Mouse (Mus musculus) heart, adult 2 months (tissue): ENCODE measurements around the gene Adam15. TPM values are rescaled to one million over a fixed set of nuclear protein-coding genes. Genes with fewer than 3 reads are reported as not detected.

Experiments
- DNase-seq, 2 experiments: peaks; one replicate each; pipeline ENCODE4 v3.0.0; 2021
- H3K27ac ChIP-seq: fragments of 200-600 bp; 2 replicates; pipeline ENCODE4 v1.8.1; 2022
- H3K27me3 ChIP-seq: fragments of 200-500 bp; 2 replicates; pipeline ENCODE4 v1.6.1; 2012; ENCODE audit warnings: mild to moderate bottlenecking, low read length, inconsistent platforms, mixed read lengths; ENCODE audit not compliant: control insufficient read depth, insufficient read depth
- H3K36me3 ChIP-seq: fragments of 200-500 bp; 2 replicates; pipeline ENCODE4 v1.6.1; 2012; ENCODE audit warnings: low read length, inconsistent platforms; ENCODE audit not compliant: control insufficient read depth, insufficient read depth
- H3K4me1 ChIP-seq: fragments of 200-500 bp; 2 replicates; pipeline ENCODE4 v1.6.1; 2011; ENCODE audit warnings: low read length; ENCODE audit not compliant: control insufficient read depth, insufficient read depth
- H3K4me3 ChIP-seq: fragments of 200-600 bp; 2 replicates; pipeline ENCODE4 v1.8.1; 2022
- H3K79me2 ChIP-seq: fragments of 200-500 bp; replicated peaks from 2 replicates; pipeline ENCODE4 v1.6.1; 2012; ENCODE audit warnings: mild to moderate bottlenecking, inconsistent platforms, low read length, moderate library complexity, mixed read lengths; ENCODE audit not compliant: control insufficient read depth, insufficient read depth
- H3K9ac ChIP-seq: fragments of 200-500 bp; 2 replicates; pipeline ENCODE4 v1.6.1; 2012; ENCODE audit warnings: low read depth, mild to moderate bottlenecking, control low read depth, inconsistent platforms, low read length, mixed read lengths
- CTCF ChIP-seq: fragments of 200-600 bp; IDR thresholded peaks from 2 replicates; pipeline ENCODE4 v1.8.1; 2022; ENCODE audit warnings: antibody characterized with exemption, mild to moderate bottlenecking, moderate library complexity
- EP300 ChIP-seq: fragments of 200-500 bp; IDR thresholded peaks from 2 replicates; pipeline ENCODE4 v1.6.1; 2011; ENCODE audit warnings: low read depth, low read length, control low read depth; ENCODE audit not compliant: insufficient read depth
- POLR2A ChIP-seq: fragments of 200-500 bp; IDR thresholded peaks from 2 replicates; pipeline ENCODE4 v1.6.1; 2011; ENCODE audit warnings: mild to moderate bottlenecking, low read depth, low read length, control low read depth; ENCODE audit not compliant: insufficient read depth
- WGBS: fragments of 180-500 bp; shearing (Covaris S2); methylation state at CpG from one replicate; pipeline ENCODE4 v1.1.7; 2018; 5-methylcytosine and 5-hydroxymethylcytosine counted together
- intact Hi-C: fragments of 180-260 bp; cut with DNase I; formaldehyde crosslinking; loops from one replicate; pipeline ENCODE4 v1.15.1; 2025
- polyA plus RNA-seq: library from polyadenylated mRNA; depleted of rRNA; stranded (reverse); fragments of >200 nt; gene quantifications from 2 replicates; pipeline ENCODE4 v1.2.3, GENCODE M21; 2012
- total RNA-seq, 2 experiments: library from RNA; stranded (reverse); gene quantifications; 2 replicates each; pipeline ENCODE4 v1.2.3; 2021

Adam15 gene
- total and polyA plus RNA-seq, 3 experiments, result 56.8 to 95.7 (median 59.2) TPM

GRCm38 (mm10) chr3:89385451-89385850 is 35.7 kb upstream of the Adam15 start:
- intact Hi-C loops, result no loop called here
- Histone ChIP-seq H3K27me3 (no peaks in the 10 kb centered on the region), H3K36me3 (no peaks in the 10 kb centered on the region), H3K79me2 (no peaks in the 10 kb centered on the region; the same call in 1 of the 2 replicates), H3K4me3 (no peak overlapping the region), H3K4me1 (peaks cover 10% of the 10 kb centered on the region), H3K27ac (no peak overlapping the region), H3K9ac (no peak overlapping the region)
- WGBS, result 67% methylated on average over 11 of the region's 11 CpGs
- TF ChIP-seq POLR2A, result no peak
- no peak for TF ChIP-seq CTCF
- TF ChIP-seq EP300, result no peak
- no peak for DNase-seq

GRCm38 (mm10) chr3:89384331-89385076 is 34.7 kb upstream of the Adam15 start:
- H3K27ac ChIP-seq, result no peak overlapping the region
- no peak for TF ChIP-seq CTCF
- TF ChIP-seq EP300, result no peak
- no peak for TF ChIP-seq POLR2A
- intact Hi-C loops, result no loop called here
- no peaks in the 10 kb centered on the region for H3K36me3 ChIP-seq
- H3K4me1 ChIP-seq, result peaks cover 7% of the 10 kb centered on the region
- no peaks in the 10 kb centered on the region; the same call in 1 of the 2 replicates for H3K79me2 ChIP-seq
- no peak overlapping the region for H3K9ac ChIP-seq
- 81% methylated on average over 12 of the region's 12 CpGs for WGBS
- H3K4me3 ChIP-seq, result no peak overlapping the region
- no peak for DNase-seq
- no peaks in the 10 kb centered on the region for H3K27me3 ChIP-seq

GRCm38 (mm10) chr3:89383651-89384255 is 34.0 kb upstream of the Adam15 start:
- no peak overlapping the region for H3K9ac ChIP-seq
- no peaks in the 10 kb centered on the region for H3K27me3 ChIP-seq
- H3K27ac ChIP-seq, result no peak overlapping the region
- WGBS, result 78% methylated on average over 5 of the region's 5 CpGs
- no peak overlapping the region for H3K4me3 ChIP-seq
- peaks cover 5% of the 10 kb centered on the region for H3K4me1 ChIP-seq
- no peak for DNase-seq
- no peaks in the 10 kb centered on the region; the same call in 1 of the 2 replicates for H3K79me2 ChIP-seq
- TF ChIP-seq POLR2A, result no peak
- no peak for TF ChIP-seq CTCF
- TF ChIP-seq EP300, result no peak
- H3K36me3 ChIP-seq, result no peaks in the 10 kb centered on the region
- intact Hi-C loops, result no loop called here

- H3K9ac ChIP-seq, result no peak overlapping the region
- H3K4me3 ChIP-seq, result no peak overlapping the region
- H3K79me2 ChIP-seq, result no peaks in the 10 kb centered on the region; the same call in 1 of the 2 replicates
- no peak overlapping the region for H3K27ac ChIP-seq
- no peaks in the 10 kb centered on the region for H3K27me3 ChIP-seq
- WGBS, result 62% methylated on average over 5 of the region's 5 CpGs
- no peaks in the 10 kb centered on the region for H3K36me3 ChIP-seq
- DNase-seq, result no peak
- no peak for TF ChIP-seq EP300
- TF ChIP-seq CTCF, result no peak
- no peak for TF ChIP-seq POLR2A
- intact Hi-C loops, result no loop called here
- H3K4me1 ChIP-seq, result 0 out of 2 replicates have a peak, but pooled peaks cover 1% of the 10 kb centered on the region
Measured at GRCm38 (mm10) chr3:89382950-89383349, 33.2 kb upstream of the Adam15 start.

GRCm38 (mm10) chr3:89382033-89382882 is 32.5 kb upstream of the Adam15 start:
- H3K27ac ChIP-seq, result no peak overlapping the region
- no peaks in the 10 kb centered on the region for H3K27me3 ChIP-seq
- intact Hi-C loops, result no loop called here
- no peaks in the 10 kb centered on the region for H3K79me2 ChIP-seq
- no peak for DNase-seq
- TF ChIP-seq CTCF (no peak), POLR2A (no peak), EP300 (no peak)
- H3K4me1 ChIP-seq, result 0 out of 2 replicates have a peak, but pooled peaks cover 1% of the 10 kb centered on the region
- H3K36me3 ChIP-seq, result no peaks in the 10 kb centered on the region
- 77% methylated on average over 9 of the region's 9 CpGs for WGBS
- H3K9ac ChIP-seq, result no peak overlapping the region
- no peak overlapping the region for H3K4me3 ChIP-seq
